Mouse (Mus musculus) left cerebral cortex, postnatal 25 days (tissue): ENCODE results near the gene Snx32. TPM values are rescaled to one million over a fixed set of nuclear protein-coding genes. Genes with fewer than 3 reads are reported as not detected.
A peak's percentile ranks its signal among the peaks of the same experiment; 100 is the strongest.
"Not testable (repeated sequence)": the region's sequence is repeated elsewhere in the genome, so short reads cannot be mapped to it uniquely, and the experiment has no call there.

Source experiments
- DNase-seq, 2 experiments: peaks; one replicate each; pipeline ENCODE4 v3.0.0; 2022; ENCODE audit warnings: low spot score in 2 of 2, mixed read lengths in 1 of 2
- intact Hi-C: fragments of 180-260 bp; cut with DNase I; formaldehyde crosslinking; loops from one replicate; pipeline ENCODE4 v1.15.1; 2025
- total RNA-seq, 2 experiments: library from RNA; stranded (reverse); gene quantifications; 2 replicates each; pipeline ENCODE4 v1.2.3; 2021

Snx32 gene
- total RNA-seq, 2 experiments from 2014 or later: 80.4 to 81.0 TPM

DNA sequence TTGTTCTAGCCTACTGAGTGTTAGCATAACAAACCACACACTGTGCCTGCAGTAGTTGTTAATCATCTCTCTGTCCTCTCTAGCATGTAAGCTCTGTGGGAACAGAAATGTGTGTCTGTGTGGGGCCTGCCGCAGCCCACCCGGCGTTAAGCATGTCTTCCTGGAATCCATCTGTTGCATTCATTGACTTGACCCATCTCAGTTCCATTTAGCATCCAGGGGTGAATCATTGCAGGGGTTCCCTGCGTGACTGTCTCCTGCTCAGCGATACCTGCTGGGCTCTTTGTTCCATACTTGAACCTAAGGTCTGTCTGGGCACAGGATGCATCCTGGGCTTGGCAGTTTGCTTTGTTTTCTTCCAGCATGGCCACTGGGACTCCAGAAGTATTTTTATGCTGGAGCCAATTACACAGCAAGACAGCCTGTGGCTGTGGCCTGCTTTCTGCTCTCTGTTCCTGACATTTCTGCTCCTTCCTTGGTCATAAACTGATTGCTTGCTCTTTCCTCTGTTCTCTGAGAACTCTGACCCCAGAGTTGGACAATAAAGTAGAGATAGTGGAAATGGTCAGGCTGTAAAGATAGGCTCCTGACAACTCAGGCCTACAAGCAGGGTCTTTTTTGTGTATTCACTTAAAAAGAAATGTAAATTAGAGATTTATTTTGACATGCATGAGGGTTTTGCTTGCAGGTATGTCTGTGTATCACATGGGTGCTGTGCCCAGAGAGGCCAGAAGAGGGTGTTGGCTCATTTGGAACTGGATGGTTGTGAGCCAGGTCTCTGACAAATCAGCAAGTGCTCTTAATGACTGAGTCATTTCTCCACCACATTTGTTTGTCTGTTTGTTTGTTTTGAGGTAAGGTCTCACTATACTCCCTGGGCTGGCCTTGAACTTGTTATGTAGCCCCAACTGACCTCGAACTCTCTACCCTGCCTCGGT, 5.8 kb upstream of the Snx32 start:
- no peak for DNase-seq
- intact Hi-C loops: no loop called here

DNA sequence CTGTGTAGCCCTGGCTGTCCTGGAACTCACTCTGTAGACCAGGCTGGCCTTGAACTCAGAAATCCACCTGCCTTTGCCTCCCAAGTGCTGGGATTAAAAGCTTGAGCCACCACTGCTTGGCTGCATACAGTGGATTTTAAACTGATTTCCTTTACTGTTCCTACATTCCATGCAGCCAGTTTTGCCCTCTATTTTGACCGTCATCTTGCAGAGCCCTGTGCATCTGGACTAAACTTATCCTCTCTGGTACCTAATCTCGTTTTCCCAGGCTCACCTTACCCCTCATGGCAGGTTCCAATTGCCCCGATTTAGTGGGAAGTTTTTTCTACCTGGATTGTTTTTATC, 2.6 kb upstream of the Snx32 start:
- intact Hi-C loops: no loop called here
- DNase-seq: no peak

DNA sequence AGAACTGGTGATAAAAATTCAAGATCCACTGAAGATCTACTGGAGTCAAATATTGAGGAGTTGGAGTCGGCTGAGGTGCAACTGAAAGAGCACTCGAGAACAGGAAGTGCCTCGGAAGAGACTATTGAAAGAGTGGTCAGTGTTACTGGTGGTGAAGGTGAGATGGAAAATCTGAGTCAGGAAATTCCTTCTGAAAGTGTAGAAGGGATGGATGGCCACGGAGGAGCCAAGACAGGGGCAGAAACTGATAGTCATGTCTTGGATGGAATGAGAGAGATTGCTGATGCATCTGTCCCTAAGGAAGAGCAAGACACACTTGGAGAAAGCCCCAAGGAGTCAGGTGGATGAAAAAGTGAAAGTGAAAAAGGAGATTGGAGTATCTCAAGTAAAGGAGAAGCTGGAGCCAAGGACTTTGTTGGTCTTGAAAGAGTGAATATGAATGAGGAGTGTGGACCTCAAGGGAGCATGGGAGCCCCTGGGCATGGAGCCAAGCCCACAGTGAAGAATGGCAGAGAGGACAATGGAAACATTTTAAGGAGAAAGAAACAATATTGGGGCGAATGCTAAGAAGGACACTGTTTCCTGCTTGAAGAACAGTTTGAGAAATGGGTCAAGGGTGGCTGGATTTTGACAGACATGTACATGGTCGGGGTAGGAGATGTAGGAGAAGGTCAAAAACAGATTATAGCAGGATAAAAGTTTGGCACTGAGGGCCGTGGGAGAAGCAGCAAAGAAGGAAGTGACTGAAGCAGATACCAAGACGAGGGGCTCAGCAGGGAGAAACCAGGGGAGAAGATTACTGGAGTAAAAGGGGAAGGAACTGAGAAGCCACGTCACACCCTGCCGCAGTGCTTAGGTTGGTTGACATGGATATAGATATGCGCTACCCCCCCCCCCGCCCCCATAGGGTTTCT, 2.0 kb upstream of the Snx32 start:
- DNase-seq: no peak
- intact Hi-C loops: no loop called here

DNA sequence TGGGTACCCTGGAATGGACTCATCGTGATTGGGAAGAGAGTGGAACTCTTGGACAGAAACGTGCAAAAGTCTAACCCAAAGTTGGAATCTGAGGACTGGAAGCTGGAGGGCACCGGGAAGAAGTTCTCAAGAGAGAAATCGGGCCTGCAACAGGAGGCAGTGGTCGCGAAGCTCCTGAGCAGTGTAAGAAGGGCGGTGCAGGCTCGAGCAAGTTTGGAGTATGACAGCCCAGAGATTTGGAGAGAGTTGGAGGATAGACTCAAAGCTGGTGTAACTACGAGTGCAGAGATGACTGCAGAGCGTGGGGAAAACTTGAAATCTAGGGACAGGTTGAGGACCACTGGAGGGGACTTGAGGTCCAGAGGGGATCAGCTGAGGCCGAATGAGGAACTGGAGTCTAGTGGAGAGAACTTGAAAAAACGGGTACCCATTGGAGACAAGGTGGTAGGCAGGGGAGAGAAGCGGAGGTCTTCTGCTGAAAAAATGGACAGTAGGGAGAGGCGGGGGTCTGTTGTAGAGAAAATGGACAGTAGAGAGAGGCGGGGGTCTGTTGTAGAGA, 815 bp upstream of the Snx32 start:
- no peak for DNase-seq
- intact Hi-C loops: loop anchor here (2.0 kb wide), 1 partner anchor 20 kb away; the partner anchor contains the start of gene Cfl1

DNA sequence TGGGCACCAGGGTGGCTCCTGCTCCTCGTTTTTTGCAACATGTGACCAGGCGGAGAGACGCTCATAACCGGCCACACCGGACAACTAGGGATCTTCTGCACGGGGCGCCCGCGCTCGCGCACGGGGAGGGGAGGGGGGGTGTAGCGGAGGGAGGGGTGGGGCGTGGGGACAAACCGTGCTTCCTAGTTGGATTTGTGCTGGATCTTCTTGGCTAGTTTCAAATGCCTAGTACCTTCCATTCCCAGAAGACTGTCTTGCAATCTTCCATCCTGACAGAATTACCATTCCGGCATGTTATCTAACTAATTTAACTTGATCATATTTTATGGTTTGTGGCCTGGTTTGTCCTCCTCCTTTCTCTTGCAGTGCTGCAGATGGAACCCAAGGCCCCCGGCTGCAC, 6.7 kb downstream of the Snx32 start, which contains the start of gene 1700020D05Rik:
TSS of gene 1700020D05Rik (minus strand) at position 101 of the 400 bp plus-strand sequence.
- intact Hi-C loops: no loop called here
- no peak for DNase-seq

DNA sequence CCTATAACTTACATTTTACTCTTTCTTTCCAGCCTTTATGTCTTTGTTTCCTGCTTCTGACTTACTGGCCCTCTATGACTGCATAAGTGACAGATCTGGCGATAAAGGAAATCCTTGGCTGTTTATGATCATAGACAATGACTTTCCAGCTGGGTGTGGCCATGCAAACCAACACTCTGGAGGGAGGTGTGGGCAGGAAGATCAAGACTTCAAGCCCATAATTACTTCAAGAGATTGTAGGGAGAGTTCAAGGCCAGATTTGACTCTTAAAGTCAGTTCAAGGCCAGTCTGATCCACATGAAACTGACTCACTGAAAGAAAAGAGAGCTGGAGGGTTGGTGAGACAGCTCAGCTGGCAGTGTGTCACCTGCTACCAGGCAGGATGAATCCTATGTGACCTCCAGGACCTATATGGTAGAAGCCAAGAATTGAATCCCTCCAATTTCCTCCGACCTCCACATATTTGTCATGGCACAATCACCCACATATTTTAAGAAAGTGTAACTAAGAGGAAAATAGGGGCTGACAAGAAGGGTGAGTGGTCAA, 9.9 kb downstream of the Snx32 start:
- no peak for DNase-seq
- intact Hi-C loops: no loop called here

DNA sequence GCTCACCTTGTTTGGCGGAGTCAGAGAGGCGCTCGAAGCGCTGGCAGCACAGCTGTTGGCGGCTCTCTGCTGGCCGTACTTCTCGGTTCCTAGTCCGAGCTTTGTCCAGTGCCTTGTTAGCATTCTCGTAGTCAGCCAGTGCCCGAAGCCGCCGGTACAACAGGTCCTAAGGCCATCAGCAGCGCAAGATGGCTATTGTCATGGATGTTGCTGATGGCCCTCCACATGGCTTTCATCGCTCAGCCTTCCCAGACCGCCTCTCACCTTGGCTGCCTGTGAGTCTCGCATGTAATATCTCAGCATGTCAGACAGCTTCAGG, 14.3 kb downstream of the Snx32 start:
- DNase-seq: no peak
- intact Hi-C loops: no loop called here

DNA sequence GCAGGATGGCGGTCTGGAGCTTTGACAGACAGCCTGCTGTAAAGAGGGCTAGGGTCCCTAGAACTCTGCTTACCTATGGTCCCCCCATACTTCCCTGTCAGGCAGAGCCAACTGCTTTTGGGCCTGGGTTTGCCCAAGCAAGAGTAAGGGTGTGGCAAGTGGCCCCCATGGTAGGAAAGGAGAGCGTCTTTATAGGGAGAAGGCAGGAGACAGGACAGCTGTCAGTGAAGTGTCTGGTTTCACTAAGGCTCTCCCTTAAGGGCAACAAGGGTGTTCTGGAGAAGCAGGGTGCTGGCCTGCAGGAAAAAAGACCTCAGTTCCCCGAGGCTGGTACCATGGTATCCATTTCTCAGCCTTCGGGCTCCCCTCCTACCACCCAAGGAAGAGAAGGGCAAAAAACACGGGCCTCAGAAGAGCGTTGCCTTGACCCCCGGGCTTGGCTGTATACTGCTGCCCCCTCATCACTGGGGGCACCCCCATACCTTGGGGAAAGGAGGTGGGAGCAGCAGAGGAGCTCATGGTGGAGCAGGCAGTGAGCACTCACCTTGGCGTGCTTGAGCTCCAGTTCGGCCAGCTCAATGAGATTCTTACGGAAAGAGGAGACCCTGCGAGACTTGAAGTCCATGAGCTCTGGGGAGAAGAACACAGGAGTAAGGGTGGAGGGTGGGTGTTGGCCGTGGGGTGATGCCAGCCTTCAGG, 14.8 kb downstream of the Snx32 start:
- no peak for DNase-seq
- intact Hi-C loops: no loop called here

DNA sequence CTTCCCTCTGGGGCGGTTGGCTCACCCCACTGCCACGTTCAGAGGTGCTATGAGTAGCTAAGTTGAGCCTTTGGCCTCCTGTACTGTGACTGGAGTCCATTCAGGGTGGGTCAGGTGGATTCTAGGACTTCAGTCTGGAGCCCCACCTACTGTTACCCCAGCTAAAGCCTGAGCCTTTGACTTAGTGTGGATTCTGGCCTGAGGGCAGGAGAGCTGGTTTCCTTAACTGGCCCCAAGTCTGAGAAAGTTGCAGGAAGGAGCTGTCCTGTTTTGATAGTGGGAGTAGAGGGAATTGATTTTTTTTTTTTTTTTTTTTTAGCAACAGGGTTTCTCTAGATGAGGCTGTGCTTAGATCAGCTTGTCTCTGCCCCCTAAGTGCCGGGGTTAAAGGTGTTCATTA, 16.0 kb downstream of the Snx32 start:
- intact Hi-C loops: no loop called here
- DNase-seq: no peak

DNA sequence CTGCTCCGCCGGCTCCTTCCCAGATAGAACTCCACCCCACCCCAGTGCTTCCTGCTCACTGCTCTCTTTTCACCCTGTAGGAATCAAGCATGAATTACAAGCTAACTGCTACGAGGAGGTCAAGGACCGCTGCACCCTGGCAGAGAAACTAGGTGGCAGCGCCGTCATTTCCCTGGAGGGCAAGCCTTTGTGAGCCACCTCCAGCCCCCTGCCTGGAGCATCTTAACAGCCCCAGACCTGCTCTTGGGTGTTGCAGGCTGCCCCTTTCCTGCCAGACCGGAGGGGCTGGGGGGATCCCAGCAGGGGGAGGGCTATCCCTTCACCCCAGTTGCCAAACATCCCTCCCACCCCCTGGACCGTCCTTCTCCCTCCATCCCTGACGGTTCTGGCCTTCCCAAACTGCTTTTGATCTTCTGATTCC, 17.0 kb downstream of the Snx32 start:
- intact Hi-C loops, DNase-seq: not testable (repeated sequence)

DNA sequence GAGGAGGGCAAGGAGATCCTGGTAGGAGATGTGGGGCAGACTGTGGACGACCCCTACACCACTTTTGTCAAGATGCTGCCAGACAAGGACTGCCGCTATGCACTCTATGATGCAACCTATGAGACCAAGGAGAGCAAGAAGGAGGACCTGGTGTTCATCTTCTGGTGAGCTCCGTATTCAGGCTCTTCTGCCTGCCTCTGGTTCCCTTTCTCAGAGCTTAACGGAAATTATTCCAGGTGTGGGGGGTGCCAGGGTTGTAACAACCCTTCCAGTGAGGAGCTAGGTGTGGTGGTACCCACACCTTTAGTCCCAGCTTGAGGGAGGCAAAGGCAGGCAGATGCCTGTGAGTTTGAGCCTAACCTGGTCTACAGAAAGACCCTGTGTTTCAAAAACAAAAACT, 17.7 kb downstream of the Snx32 start:
- DNase-seq: no peak

DNA sequence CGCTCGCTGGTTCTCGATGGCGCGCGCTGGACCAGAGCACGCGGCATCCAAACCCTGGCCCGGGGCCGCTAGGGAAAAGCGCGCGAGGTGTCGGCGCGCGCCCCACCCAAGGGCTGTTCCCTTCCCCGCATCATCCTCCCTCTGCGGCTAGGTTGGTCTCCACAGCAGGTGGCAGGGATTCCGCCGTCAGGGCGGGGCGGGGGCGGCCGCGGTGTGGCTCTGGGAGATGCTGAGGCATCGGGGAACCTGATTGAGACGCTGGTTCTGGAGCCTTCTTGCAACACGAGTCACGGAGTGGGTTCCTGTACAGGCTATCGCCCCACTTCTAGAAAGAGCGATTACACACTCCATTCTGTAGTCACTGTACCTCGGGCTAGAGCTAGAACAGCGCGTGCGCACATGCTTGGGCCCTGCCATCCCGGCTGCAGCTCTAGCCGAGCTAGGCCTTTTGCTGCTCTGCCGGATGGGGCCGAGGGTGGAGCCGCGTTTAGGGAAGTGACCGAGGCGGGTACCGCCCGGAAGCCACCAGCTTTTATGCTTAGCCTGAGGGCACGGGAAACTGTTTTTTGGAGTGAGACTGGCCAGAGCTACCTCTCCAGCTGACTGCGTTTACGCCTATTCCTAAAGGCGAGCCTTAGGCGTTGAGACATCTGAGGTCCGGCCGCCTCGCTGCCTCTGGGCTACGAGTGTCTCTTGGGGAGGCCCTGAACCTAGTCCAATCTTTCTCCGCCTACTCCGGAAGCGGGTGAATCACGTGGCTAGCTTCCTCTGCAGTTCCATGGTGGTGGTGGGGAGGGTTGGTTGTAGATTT, 19.2 kb downstream of the Snx32 start:
- peak; percentile 84 to 90 for DNase-seq
- intact Hi-C loops: loop anchor here (1.0 to 2.0 kb wide), 5 partner anchors 20 to 194 kb away; partner anchors contain the start of genes Ccdc85b, Fibp, Sart1 and Snx32

More for the DNA sequence above, 17.7 kb downstream of the Snx32 start:
- intact Hi-C loops: no loop called here

DNA sequence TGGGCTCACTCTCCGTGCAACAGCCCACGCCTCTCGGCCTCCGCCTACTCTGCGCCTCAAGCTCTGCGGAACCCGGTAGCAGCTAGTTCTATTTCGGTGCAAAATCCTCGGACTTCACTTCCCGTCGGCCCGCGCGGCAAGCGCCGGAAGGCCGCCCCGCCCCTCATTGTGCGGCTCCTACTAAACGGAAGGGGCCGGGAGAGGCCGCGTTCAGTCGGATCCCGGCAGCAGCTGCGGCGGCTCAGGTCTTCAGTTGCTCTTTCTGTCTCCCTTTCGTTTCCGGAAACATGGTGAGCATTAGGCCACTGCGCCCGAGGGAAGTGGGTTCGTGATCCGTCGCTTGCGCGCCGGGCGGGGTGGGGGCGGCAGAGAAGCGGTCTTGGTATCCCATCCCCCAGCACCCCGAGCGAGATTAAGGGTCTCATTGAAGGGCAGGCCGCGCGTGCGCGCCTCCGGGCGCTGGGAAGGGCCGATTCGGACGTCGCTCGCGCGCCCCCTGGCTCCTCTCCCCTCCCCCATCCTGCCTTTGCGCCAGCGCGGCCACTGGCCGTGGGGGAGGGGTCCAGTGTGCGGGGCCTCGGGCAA, 19.9 kb downstream of the Snx32 start, which contains the start of gene Cfl1:
TSS of gene Cfl1 (plus strand) at position 143 of the 585 bp plus-strand sequence.
- peak; percentile 96 to 98 for DNase-seq
- intact Hi-C loops: loop anchor here (1.0 to 2.0 kb wide), 4 partner anchors 20 to 194 kb away; partner anchors contain the start of genes Fibp, Sart1 and Snx32

DNA sequence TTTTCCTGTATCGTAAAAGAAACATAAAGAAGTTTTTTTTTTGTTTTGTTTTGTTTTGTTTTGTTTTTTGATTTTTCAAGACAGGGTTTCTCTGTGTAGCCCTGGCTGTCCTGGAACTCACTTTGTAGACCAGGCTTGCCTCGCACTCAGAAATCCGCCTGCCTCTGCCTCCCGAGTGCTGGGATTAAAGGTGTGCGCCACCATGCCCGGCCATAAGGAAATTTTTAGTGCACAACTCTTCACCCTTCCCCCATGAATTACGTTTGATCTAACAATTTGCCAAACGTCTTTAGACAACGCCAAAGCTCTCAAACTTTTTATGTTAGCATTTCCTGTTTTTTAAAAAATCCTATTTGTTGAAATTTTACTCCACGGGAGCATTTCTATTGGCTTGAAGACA, 20.6 kb downstream of the Snx32 start:
- intact Hi-C loops: loop anchor here (1.0 to 2.0 kb wide), 6 partner anchors 15 to 193 kb away; partner anchors contain the start of genes AI837181, Drap1, Fibp and Sart1
- not testable (repeated sequence) for DNase-seq

DNA sequence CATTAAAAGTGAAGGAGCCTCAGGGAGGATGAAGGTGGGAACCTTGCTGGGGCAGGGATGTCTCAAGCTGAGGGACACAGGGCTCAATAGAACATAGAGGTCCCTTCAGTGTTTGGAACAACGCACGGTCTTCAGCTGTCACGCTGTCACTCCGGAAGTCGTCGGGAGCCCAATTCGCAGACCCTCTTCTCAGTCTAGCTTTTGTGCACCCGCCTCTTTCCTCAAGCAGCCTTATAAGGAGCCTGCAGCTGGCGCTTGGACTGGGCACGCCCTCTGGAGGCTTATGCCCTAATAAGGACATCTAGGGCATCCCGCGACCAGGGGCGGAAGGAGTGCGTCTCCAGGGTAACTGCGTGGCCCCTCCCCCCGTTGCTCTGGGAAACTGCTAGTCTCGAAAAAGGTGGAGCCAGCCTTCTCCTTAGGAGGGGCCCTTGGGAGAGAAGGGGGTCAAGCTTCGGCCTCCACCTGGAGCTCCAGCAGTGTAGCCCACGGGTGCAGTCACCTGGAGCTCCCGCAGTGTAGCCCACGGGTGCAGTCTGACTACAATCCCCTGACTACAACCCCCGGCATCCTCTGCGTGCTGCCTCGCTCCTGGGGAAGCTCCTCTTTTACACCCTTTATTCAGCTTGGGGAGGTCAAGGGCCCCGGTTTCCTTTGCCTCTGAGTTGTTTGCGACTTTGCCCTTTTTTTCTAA, 21.3 kb downstream of the Snx32 start:
- peak; percentile 97 to 99 for DNase-seq
- intact Hi-C loops: loop anchor here (2.0 kb wide), 2 partner anchors 14 to 64 kb away; partner anchors contain the start of genes AI837181 and Drap1

DNA sequence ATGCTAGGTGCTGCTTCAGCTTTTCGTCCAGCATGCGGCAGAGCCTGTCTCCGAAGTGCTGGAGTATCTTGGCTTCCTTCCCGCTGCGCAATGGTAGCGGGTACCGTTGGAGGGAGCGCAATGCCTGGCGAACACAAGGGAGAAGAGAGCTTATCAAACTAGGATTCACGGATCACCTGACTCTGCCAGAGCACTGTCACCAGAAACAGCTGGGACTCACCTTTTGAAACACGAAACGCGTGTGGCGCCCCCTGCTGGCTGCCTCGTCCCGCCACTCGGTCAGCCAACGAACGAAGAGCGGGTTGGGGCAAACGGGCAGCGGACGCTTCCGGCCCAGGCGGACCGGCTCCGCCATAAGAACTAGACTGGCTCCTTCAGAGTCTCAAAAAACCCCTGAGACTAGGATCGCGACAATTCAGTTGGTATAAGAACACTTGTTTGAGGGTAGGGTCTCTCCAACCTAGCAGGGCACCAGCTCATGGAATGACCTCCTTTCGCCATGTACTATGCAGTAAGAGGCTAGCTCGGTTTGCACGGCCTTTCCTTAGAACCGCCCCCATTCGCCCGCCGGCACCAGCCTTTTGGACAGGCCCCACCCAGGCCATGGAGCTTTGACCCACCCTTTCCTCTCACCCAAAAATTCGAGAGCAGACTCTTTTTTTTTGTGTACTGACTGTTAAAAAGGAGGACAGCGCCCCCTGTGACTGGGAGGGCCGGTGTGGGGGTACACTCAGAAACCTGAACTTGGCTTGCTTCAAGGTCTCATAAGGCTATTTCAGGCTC, 22.4 kb downstream of the Snx32 start, which contains the start of gene Mus81:
TSS of gene Mus81 (minus strand) at position 635 of the 783 bp plus-strand sequence.
- intact Hi-C loops: loop anchor here (2.0 kb wide), 2 partner anchors 13 to 63 kb away; partner anchors contain the start of genes AI837181 and Drap1
- peak; percentile 90 to 98 for DNase-seq
